Comparison of ENCODE assay signal across 8 mouse cellular contexts in the genomic region with DNA sequence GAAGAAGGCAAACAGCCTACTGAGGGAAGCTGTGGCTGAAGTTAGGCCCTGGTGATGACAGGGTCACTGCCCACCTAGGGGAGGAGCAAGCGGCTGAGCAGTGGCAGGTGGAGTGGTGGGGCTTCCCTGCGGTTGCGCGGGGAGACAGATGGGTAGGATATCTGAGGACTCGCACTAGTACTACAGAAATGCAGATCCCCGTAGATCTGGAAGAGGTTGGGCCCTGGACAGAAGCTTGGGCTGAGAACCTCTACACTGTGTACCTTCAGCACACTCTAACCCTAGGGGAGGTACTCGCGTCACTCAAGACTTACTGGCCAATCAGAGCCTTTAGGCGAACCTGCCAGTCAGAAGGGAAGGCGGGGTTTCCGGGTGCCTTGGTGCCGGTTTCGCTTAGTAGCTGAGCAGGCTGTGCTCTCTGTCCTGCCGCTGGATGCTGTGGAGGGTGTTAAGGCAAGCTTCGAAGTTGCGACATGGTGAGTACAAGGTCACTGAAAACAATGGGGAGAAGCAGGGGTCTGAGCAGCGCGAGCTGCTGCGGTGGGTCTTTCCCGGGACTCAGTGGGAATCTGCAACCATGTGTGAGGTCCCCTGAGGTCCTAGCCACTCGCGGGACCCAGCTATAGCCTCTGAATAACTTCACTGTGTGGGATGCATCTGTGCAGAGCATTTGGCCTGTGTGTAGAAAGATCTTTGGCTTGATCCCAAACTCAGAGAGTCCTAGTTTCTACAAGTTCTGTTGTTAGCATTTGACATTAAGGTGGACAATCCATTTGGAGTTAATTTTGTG. TPM values are rescaled to one million over a fixed set of nuclear protein-coding genes. Genes with fewer than 3 reads are reported as not detected.
DNase-seq lines count a peak whose midpoint lies in the region; ATAC-seq and TF ChIP-seq lines count a peak whose summit lies in the region.

No protein-coding gene starts in this region.

- TF ChIP-seq CTCF in cortical plate, adult 2 months (IDR thresholded peaks at IDR 0.05; ENCODE audit: extremely low read depth, insufficient read depth, low read length), result no peak

- peak; percentile 56; the same call in 1 of the 2 replicates for TF ChIP-seq POLR2A in cortical plate, adult 2 months (IDR thresholded peaks at IDR 0.05; ENCODE audit: extremely low read depth, insufficient read depth, low read length)

- no peaks in the 10 kb centered on the region for H3K9me3 ChIP-seq in megakaryocyte, embryonic 14.5 days

- DNase-seq in gastrocnemius, adult 8-10 months (ENCODE audit: low spot score in 2 of 2), result peak; percentile 76
- peak; percentile 56 for DNase-seq in hindlimb bud, embryonic 11.5 days (ENCODE audit: extremely low spot score, low read depth, low spot score)
- DNase-seq in left cerebral cortex, adult 8-10 months (ENCODE audit: low spot score in 2 of 2), result peak; percentile 72 to 81
- peak; percentile 90 to 94 for DNase-seq in right cerebral cortex, postnatal 10 days (ENCODE audit: low spot score in 2 of 2)
- peak; percentile 70 for DNase-seq in urinary bladder, postnatal 25 days (ENCODE audit: low spot score)

- H3K4me1 ChIP-seq in cortical plate, adult 2 months (ENCODE audit: control insufficient read depth, insufficient read depth, low read length), result no peaks in the 10 kb centered on the region
- peaks cover 12% of the 10 kb centered on the region for H3K4me1 ChIP-seq in megakaryocyte, embryonic 14.5 days

- H3K36me3 ChIP-seq in megakaryocyte, embryonic 14.5 days (replicated peaks; ENCODE audit: low read length), result peaks cover 9% of the 10 kb centered on the region

- peak; percentile 100 for ATAC-seq in activated CD4-positive, CD25-positive, alpha-beta regulatory T cell, adult 4 months

- H3K27ac ChIP-seq in cortical plate, adult 2 months (ENCODE audit: insufficient read depth, low read length), result peak overlapping the region; percentile 36; the same call in 1 of the 2 replicates

- peak overlapping the region; percentile 91 for H3K4me3 ChIP-seq in cortical plate, adult 2 months (ENCODE audit: insufficient read depth, low read length)
- H3K4me3 ChIP-seq in megakaryocyte, embryonic 14.5 days (replicated peaks), result peak overlapping the region; percentile 93

- H3K27me3 ChIP-seq in megakaryocyte, embryonic 14.5 days (replicated peaks), result no peaks in the 10 kb centered on the region

RNA-seq across cellular contexts. Expression of a gene that starts 56.7 kb away (rescaled TPM):
- polyA plus RNA-seq in activated CD4-positive, CD25-positive, alpha-beta regulatory T cell, adult 4 months (2017; shearing (Covaris generic)), result 10 to 100 TPM; 24.4 to 50.7 TPM
- polyA plus RNA-seq in cortical plate, adult 2 months (2012; rRNA removed), result 0.09 TPM in 1 of 2 replicates, not detected in the other
- 1 to 10 TPM; 3.8 to 7.8 (median 5.5) TPM for total RNA-seq in gastrocnemius, adult 8-10 months (2022)
- total RNA-seq in left cerebral cortex, adult 8-10 months (2022), result 10 to 100 TPM; 33.3 to 38.4 (median 35.7) TPM
- polyA plus RNA-seq in megakaryocyte, embryonic 14.5 days (2012; ENCODE audit: insufficient read depth, low replicate concordance), result 0.11 and 0.69 TPM in 2 replicates

Comparison
In these comparisons a context has a peak if more than half of its experiments do, and no peak if none do; other contexts are left out.
1. Peak in every context shown above with its lines: DNase-seq, ATAC-seq, H3K4me3 ChIP-seq and H3K27ac ChIP-seq.
2. RNA of a gene that starts 56.7 kb away (polyA plus RNA-seq): 24.4 to 50.7 TPM in activated CD4-positive, CD25-positive, alpha-beta regulatory T cell, adult 4 months; 0.11 to 0.69 TPM in megakaryocyte, embryonic 14.5 days and 0.09 TPM in cortical plate, adult 2 months; every median in the first group is over 10 times any median in the second.